Mouse (Mus musculus) brain, embryonic 14.5 days (tissue): ENCODE results near the gene C8b.

ENCODE experiments used
- CTCF ChIP-seq: fragments of 200-500 bp; IDR thresholded peaks from 2 replicates; pipeline ENCODE4 v1.5.1; 2012; ENCODE audit warnings: inconsistent platforms, mild to moderate bottlenecking, moderate library complexity, borderline replicate concordance; ENCODE audit not compliant: insufficient read depth, insufficient read length; ENCODE audit errors: extremely low read depth
- POLR2A ChIP-seq: fragments of 200-500 bp; IDR thresholded peaks from 2 replicates; pipeline ENCODE4 v1.6.1; 2012; ENCODE audit warnings: mild to moderate bottlenecking, inconsistent platforms, borderline replicate concordance; ENCODE audit not compliant: poor library complexity, insufficient read depth, insufficient read length, severe bottlenecking; ENCODE audit errors: extremely low read depth

DNA sequence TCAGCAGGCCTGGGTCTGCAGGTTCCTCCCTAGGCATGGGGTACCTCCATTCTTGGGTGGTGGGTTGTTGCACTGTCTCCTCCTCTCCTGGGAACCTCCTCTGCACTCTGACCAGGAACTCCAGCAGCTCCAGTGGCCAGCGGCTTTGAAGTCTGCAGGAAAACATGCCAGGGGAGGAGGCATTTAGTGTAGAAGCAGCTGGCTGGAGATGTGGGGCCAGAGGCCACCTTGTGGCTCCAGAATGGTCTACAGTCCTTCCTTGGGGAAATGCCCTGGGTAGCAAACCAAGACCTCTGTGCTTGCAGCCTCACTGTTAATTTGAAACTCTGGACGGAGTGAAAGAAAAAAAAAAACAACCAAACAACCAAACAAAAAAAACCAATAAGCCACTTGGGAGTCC, 51.4 kb downstream of the C8b start:
- TF ChIP-seq POLR2A (no peak), CTCF (no peak)
